Mouse (Mus musculus) cortical plate, adult 2 months (tissue): ENCODE measurements around the gene Nppa.

Experiments
- CTCF ChIP-seq: fragments of 200-500 bp; IDR thresholded peaks from 2 replicates; pipeline ENCODE4 v1.5.1; 2011; ENCODE audit warnings: mild to moderate bottlenecking, control low read depth, low read length; ENCODE audit not compliant: insufficient read depth; ENCODE audit errors: extremely low read depth
- POLR2A ChIP-seq: fragments of 200-500 bp; IDR thresholded peaks from 2 replicates; pipeline ENCODE4 v1.6.1; 2011; ENCODE audit warnings: mild to moderate bottlenecking, low read length, control low read depth; ENCODE audit not compliant: insufficient read depth; ENCODE audit errors: extremely low read depth

GRCm38 (mm10) chr4:147979441-147979860, 21.1 kb upstream of the Nppa start:
- no peak for TF ChIP-seq CTCF
- no peak for TF ChIP-seq POLR2A
